Mouse (Mus musculus) urinary bladder, postnatal 36 days (tissue): ENCODE measurements around the gene Ikbkg.
"Not testable (repeated sequence)": the region's sequence is repeated elsewhere in the genome, so short reads cannot be mapped to it uniquely, and the experiment has no call there.

ENCODE experiments used
- DNase-seq, 2 experiments: peaks; one replicate each; pipeline ENCODE4 v3.0.0; 2022; ENCODE audit warnings: low spot score in 2 of 2, mixed read lengths in 1 of 2

Ikbkg gene

GRCm38 (mm10) chrX:74392535-74393443 lies at the start of gene Ikbkg, which contains the start of gene Fam3a:
Ikbkg (plus strand) TSS chrX:74393290.
Fam3a (minus strand) TSS chrX:74393272.
- peak; percentile 59 to 83 for DNase-seq

GRCm38 (mm10) chrX:74352645-74353466 lies 40.2 kb upstream of the Ikbkg start:
- no peak for DNase-seq

DNA sequence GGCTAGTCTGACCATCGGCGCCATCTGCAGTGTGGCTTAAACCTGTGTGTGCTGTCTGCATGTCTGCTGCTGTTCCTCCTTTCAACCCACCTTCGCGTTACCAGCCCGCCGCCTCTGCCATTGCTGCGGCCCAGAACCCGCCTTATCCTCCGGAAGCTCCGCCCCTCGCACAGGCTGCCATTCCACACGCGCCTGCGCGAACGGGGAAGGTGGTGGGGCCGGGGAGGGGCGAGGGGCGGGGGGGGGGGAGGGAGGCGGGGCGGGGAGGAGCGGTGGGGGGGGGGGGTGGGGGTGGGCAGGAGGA lies 39.7 kb upstream of the Ikbkg start, which contains the start of gene Lage3:
Lage3 (minus strand) TSS at position 152 of the 304 bp plus-strand sequence.
- DNase-seq: peak; percentile 42 to 76

DNA sequence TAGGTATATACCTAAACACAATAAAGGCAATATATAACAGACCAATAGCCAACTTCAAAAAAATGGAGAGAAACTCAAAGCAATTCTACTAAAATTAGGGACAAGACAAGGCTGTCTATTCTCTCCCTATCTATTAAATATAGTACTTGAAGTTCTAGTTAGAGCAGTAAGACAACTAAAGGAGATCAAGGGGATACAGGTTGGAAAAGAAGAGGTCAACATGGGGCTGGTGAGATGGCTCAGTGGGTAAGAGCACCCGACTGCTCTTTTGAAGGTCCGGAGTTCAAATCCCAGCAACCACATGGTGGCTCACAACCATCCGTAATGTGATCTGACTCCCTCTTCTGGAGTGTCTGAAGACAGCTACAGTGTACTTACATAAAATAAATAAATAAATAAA lies 36.0 kb upstream of the Ikbkg start:
- not testable (repeated sequence) for DNase-seq

- peak in 1 of 2 experiments; percentile 48 for DNase-seq
These were observed 33.9 kb upstream of the Ikbkg start for GRCm38 (mm10) chrX:74359171-74359570.

GRCm38 (mm10) chrX:74367512-74367911 lies 25.6 kb upstream of the Ikbkg start:
- DNase-seq: no peak

GRCm38 (mm10) chrX:74368209-74368909 lies 24.7 kb upstream of the Ikbkg start:
- peak; percentile 60 to 73 for DNase-seq

DNA sequence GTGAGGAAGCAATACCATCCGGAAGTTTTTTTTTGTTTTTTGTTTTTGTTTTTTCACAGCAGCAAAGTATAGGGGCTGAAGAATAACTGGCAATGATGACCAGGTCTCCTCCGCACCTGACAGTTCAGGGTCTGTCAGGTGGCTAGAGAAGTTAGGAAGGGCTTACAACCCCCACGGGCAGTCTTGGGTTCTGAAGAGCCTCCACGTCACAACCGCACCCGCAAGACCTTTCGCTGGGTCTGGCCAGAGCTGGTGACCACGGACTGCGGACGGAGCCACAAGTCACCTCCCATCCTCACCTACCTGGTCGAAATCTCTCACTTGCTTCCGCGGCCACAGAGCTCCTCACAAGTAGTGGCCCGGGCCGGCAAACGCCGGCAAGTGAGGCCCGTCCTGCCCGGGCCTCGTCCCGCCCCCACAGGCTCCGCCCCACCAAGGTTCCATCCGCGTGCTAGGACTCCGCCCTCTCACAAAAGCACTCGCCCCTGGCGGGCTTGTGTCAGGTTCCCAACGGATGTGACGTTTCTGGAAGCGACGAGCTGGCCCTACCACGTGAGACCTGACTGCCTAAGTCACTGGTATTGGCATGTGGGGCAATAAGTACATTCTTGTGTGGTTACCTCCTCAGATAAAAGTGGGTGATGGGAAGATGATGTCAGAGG lies 20.1 kb upstream of the Ikbkg start, which contains the start of the genes Ubl4a and Slc10a3:
Ubl4a (minus strand) TSS at position 331 of the 662 bp plus-strand sequence.
Slc10a3 (minus strand) TSS at position 462 of the 662 bp plus-strand sequence.
- peak; percentile 77 to 90 for DNase-seq

DNA sequence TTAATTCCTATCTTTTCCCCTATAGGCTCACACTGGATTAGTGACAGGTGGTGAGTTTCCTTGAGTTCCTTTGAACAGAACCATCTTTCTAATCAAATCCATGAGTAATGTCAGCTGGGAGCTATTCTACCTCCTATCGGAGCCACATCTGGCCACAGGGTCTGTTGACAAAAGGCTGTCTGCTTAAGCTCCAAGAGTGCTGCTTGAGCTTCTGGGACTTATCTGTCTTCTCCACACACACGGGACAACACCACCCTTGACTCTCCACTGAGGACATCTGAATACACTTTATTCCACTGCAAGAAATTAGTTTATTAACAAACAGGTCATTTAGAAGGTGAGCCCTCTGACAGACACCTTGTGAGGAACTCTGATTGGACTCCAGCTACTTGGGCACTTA lies 8.6 kb upstream of the Ikbkg start:
- DNase-seq: no peak

- no peak for DNase-seq
These were observed 4.9 kb upstream of the Ikbkg start for GRCm38 (mm10) chrX:74388153-74388552.

GRCm38 (mm10) chrX:74400136-74400535 lies 7.0 kb downstream of the Ikbkg start:
- no peak for DNase-seq

DNA sequence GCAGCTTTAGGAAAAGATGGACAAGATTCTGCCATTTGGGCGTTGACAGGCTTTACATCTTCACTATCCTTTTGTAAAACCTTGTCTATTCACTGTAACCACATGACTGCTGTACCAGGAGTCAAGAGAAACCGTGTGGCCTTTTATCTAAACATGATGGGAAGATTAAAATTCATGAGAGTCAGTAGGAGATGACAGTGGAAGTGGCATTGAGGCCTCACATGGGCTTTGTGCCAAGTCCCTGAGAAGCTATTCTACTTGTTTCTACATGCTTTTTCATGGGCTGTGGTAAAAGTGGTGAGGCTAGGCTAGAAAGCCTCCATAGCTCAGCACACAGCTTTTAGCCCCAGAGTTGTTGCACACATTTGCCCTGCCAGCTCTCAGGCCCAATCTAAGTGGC lies 15.2 kb downstream of the Ikbkg start:
- no peak for DNase-seq

- DNase-seq: peak; percentile 35 to 51
These were observed 20.3 kb downstream of the Ikbkg start for GRCm38 (mm10) chrX:74413377-74413776.

- DNase-seq: peak; percentile 26 to 48
These were observed 31.4 kb downstream of the Ikbkg start for GRCm38 (mm10) chrX:74424443-74424842.

DNA sequence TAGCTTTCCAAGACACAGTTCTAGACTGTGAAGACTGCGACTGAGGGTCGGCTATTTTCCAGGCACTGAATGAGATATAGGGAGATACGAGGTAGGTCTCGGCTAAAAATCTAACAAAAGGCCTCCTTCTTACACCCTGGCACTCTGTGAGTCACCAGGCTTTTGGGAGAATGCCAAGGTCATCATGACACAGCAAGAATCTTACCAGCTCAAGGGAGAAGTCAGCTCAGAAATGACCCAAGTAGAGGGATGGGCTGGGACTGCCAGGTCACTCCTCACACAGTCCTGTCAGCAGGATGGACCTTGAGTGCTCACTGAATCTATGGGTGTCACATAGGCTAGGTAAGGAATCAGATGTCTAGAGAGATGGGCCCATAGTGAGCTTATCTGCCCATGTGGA lies 32.1 kb downstream of the Ikbkg start:
- peak; percentile 44 to 67 for DNase-seq

GRCm38 (mm10) chrX:74426256-74426655 lies 33.2 kb downstream of the Ikbkg start:
- DNase-seq: no peak

GRCm38 (mm10) chrX:74427116-74427515 lies 34.0 kb downstream of the Ikbkg start:
- DNase-seq: no peak

DNA sequence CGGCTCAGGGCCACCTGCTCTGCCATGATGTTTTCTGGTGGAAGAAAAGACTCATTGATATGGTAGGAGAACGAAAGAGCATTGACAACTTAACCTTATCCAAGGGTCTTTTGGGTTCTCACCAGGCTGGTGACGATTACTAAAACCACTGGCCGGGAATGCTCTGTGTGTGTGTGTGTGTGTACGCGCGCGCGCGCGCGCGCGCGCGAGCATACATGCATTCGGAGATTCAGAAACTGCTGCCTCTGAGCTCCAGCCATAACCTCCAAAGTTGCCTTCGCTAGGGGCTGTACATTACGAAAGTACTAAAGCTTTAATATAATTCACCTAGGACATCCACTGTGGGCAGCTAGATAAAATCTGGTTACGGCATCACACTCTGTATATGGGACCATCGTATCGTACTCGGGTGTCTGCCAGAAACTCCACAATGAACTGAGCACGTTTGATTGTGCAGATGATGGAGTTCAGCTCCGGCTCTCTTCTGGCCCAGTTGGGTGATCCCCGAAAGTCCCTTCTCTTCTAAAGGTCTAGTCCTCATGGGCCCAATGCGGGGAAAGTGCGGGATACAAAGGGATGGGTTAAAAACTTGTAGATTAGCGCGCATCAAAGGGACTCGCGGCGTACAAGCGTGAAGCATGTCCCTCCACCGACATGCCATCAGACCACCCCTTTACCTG lies 35.2 kb downstream of the Ikbkg start:
- DNase-seq: no peak

GRCm38 (mm10) chrX:74428826-74429276 lies 35.8 kb downstream of the Ikbkg start, which contains the start of gene G6pdx:
G6pdx (minus strand) TSS chrX:74429194.
- DNase-seq: peak; percentile 77 to 87

DNA sequence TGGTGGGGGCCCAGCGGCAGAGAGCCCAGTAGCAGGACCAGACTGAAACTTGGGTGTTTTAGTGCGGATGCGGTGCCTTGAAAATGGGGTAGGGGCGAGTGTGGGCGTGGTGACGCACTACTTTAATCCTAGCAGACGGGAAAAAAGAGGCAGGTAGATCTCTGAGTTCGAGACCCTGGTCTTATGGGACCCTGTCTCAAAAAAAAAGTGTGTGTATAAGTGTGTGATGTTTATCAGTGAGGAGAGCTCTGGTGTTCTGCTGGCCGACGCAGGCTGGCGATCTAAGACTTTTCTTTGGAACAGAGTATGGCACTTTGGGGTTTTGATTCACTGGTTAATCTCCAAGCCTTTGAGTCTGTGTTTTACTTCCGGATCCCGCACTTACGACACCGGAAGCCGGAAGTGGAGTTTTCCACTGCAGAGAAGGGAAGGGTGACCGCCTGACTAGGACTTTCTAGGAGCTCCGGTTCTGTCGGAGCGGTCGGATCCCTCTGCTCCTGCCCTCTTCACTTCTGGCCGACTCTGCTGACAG lies 36.3 kb downstream of the Ikbkg start:
- peak; percentile 59 to 75 for DNase-seq
